Mouse (Mus musculus) small intestine, adult 2 months (tissue): ENCODE data around the gene Aida. TPM values are rescaled to one million over a fixed set of nuclear protein-coding genes. Genes with fewer than 3 reads are reported as not detected.

Source experiments
- H3K27ac ChIP-seq: fragments of 200-500 bp; 2 replicates; pipeline ENCODE4 v1.5.1; 2012; ENCODE audit warnings: low read depth, low read length, control low read depth, inconsistent platforms; ENCODE audit not compliant: insufficient read depth
- H3K27me3 ChIP-seq: fragments of 200-500 bp; 2 replicates; pipeline ENCODE4 v1.6.1; 2012; ENCODE audit warnings: mild to moderate bottlenecking, moderate library complexity, low read length, inconsistent platforms; ENCODE audit not compliant: control insufficient read depth, insufficient read depth
- H3K36me3 ChIP-seq: fragments of 200-500 bp; 2 replicates; pipeline ENCODE4 v1.6.1; 2012; ENCODE audit warnings: mild to moderate bottlenecking, low read length, control low read depth, inconsistent platforms; ENCODE audit not compliant: control insufficient read depth, insufficient read depth
- H3K4me1 ChIP-seq: fragments of 200-500 bp; 2 replicates; pipeline ENCODE4 v1.6.1; 2012; ENCODE audit warnings: low read length, inconsistent platforms, mixed read lengths; ENCODE audit not compliant: control insufficient read depth, insufficient read depth, insufficient read length
- H3K4me3 ChIP-seq: fragments of 200-500 bp; 2 replicates; pipeline ENCODE4 v1.5.1; 2012; ENCODE audit warnings: low read depth, mild to moderate bottlenecking, control low read depth, inconsistent platforms, low read length, moderate library complexity
- CTCF ChIP-seq: fragments of 200-500 bp; IDR thresholded peaks from 2 replicates; pipeline ENCODE4 v1.5.1; 2012; ENCODE audit warnings: low read depth, mild to moderate bottlenecking, control low read depth, inconsistent platforms, low read length, moderate library complexity, mixed read lengths; ENCODE audit not compliant: insufficient replicate concordance, insufficient read length; ENCODE audit errors: extremely low read depth
- POLR2A ChIP-seq: fragments of 200-500 bp; IDR thresholded peaks from 2 replicates; pipeline ENCODE4 v1.6.1; 2012; ENCODE audit warnings: low read depth, mild to moderate bottlenecking, control low read depth, inconsistent platforms, low read length, moderate library complexity
- WGBS: fragments of 180-500 bp; shearing (Covaris S2); methylation state at CpG from one replicate; pipeline ENCODE4 v1.1.7; 2018; 5-methylcytosine and 5-hydroxymethylcytosine counted together
- polyA plus RNA-seq: library from polyadenylated mRNA; depleted of rRNA; stranded (reverse); fragments of >200 nt; gene quantifications from 2 replicates; pipeline ENCODE4 v1.2.3, GENCODE M21; 2012

Gene Aida
- polyA plus RNA-seq, 1 experiment: 5.4 TPM

GRCm38 (mm10) chr1:183267666-183268065 lies 28.7 kb upstream of the Aida start:
- H3K27ac ChIP-seq: no peak overlapping the region
- H3K27me3 ChIP-seq: no peaks in the 10 kb centered on the region
- no peaks in the 10 kb centered on the region; the same call in 1 of the 2 replicates for H3K4me1 ChIP-seq
- TF ChIP-seq CTCF: no peak
- no peak for TF ChIP-seq POLR2A
- H3K36me3 ChIP-seq: no peaks in the 10 kb centered on the region
- 56% methylated on average over 6 of the region's 6 CpGs for WGBS
- no peak overlapping the region for H3K4me3 ChIP-seq

DNA sequence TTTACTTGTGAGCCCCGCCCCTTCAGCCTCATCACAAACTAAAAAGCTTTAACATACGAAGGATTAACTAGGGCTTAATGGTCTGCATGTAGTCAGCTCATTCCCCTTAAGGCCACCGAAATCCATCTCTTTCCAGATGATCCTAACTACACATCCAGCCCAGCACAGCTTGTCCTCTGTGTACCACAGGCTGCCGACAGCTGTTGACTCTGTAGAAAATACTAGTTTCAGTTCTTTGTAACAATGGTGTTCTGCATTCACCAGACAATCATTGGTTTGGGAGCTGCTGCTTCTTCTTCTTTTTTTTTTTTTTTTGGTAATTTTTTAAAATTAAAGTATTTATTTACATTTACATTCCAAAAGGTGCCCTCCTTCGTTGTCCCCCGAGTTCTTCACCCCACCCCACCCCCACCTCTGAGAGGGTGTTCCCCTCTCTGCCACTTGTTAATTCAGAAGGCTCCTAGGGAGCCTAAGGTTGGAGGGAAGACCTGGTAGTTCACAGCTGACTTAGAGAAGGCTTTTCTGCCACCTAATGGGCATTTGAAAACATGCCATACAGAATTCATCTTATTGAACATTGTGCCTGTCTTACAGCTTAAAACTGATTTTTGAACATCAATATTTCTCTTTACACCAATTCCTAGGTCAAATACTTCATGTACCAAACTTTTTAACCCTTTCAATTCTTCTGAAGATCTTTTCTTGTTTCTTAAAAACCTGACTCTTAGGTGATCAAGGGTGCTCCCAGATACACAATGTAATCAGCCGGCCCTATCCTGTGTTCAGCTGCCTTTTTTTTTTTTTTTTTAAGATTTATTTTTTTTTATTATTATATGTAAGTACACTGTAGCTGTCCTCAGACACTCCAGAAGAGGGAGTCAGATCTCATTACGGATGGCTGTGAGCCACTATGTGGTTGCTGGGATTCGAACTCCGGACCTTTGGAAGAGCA lies 23.2 kb upstream of the Aida start:
- Histone ChIP-seq H3K4me1 (no peaks in the 10 kb centered on the region; the same call in 1 of the 2 replicates), H3K4me3 (no peak overlapping the region), H3K36me3 (peaks cover 6% of the 10 kb centered on the region; the same call in 1 of the 2 replicates), H3K27me3 (no peaks in the 10 kb centered on the region), H3K27ac (no peak overlapping the region)
- WGBS: 49% methylated on average over 10 of the region's 10 CpGs
- TF ChIP-seq CTCF (peak; percentile 15; the same call in 1 of the 2 replicates), POLR2A (no peak)

DNA sequence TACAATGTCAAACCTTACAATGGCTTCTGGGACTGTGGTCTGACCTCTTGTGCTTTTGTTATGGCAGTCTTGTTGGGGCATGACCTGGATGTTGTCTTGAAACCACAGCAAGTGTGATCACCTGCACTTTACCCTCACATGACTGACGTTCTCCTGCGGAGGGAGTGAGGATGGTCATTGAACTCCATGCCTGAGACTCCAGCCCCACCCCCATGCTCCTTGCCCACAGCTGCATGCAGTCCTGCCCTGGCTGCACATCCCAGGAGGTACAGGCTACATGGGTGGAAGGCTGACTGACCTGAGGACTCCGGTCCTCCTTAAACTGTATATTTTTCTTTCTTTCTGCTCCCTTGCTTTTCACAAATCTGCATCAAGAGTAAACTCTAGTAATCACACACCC lies 22.0 kb upstream of the Aida start:
- H3K36me3 ChIP-seq: peaks cover 15% of the 10 kb centered on the region
- 39% methylated on average over 3 of the region's 3 CpGs for WGBS
- H3K27me3 ChIP-seq: no peaks in the 10 kb centered on the region
- TF ChIP-seq CTCF (no peak), POLR2A (no peak)
- no peak overlapping the region for H3K27ac ChIP-seq
- H3K4me3 ChIP-seq: no peak overlapping the region
- H3K4me1 ChIP-seq: no peaks in the 10 kb centered on the region; the same call in 1 of the 2 replicates

GRCm38 (mm10) chr1:183275763-183276162 lies 20.6 kb upstream of the Aida start:
- no peaks in the 10 kb centered on the region for H3K27me3 ChIP-seq
- peaks cover 25% of the 10 kb centered on the region for H3K36me3 ChIP-seq
- no peak overlapping the region for H3K27ac ChIP-seq
- H3K4me3 ChIP-seq: no peak overlapping the region
- 49% methylated on average over 5 of the region's 5 CpGs for WGBS
- no peaks in the 10 kb centered on the region; the same call in 1 of the 2 replicates for H3K4me1 ChIP-seq
- TF ChIP-seq POLR2A (no peak), CTCF (no peak)

DNA sequence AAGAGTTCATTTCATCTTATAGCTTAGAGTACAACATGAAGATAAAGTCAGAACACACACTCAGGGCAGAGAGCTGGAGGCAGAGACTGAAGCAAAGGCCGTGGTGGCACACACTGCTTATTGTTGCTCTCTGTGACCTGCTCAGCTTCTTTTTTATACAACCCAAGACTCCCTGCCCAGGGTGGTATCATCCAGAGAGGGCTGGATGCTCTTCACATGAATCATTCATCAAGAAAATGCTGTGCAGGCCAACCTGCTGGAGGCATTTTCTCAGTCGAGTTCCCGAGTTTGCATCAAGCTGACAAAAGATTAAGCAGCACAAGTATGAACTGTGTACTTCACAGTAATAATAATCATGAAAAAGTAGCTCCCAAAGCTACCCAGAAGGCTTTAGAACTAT lies 8.0 kb upstream of the Aida start:
- Histone ChIP-seq H3K4me3 (no peak overlapping the region), H3K36me3 (peaks cover 64% of the 10 kb centered on the region), H3K27me3 (no peaks in the 10 kb centered on the region), H3K4me1 (no peaks in the 10 kb centered on the region), H3K27ac (no peak overlapping the region)
- 86% methylated on average over 3 of the region's 3 CpGs for WGBS
- TF ChIP-seq POLR2A (no peak), CTCF (no peak)

DNA sequence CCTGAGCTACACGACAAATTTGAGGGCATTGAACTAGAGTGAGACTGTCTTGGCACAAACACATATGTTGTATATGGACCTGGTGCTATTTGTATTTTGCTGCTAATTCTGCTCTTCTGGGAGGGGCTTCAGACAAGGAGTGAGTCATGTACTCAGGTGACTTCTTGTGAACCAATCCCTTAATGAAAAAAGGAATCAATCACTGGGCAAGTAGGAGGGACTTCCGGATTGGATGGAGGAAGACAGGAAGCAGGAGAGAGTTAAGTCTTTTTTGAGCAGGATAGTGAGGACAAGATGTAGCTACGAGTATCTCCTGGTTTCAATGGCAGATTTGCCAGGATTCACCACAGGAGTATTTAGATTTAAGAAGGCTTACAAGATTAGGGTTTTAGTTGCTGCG lies 6.8 kb upstream of the Aida start:
- H3K27ac ChIP-seq: no peak overlapping the region
- H3K4me1 ChIP-seq: no peaks in the 10 kb centered on the region
- H3K36me3 ChIP-seq: peaks cover 59% of the 10 kb centered on the region
- TF ChIP-seq POLR2A (no peak), CTCF (no peak)
- no peaks in the 10 kb centered on the region for H3K27me3 ChIP-seq
- no peak overlapping the region for H3K4me3 ChIP-seq
- WGBS: 90% methylated on average over 4 of the region's 4 CpGs

GRCm38 (mm10) chr1:183296877-183297383 lies 540 bp downstream of the Aida start, which contains the start of gene Brox:
Brox (minus strand) TSS chr1:183297269.
- peak; percentile 82 for TF ChIP-seq POLR2A
- no peak for TF ChIP-seq CTCF
- WGBS: under 1% methylated on average over 39 of the region's 39 CpGs

DNA sequence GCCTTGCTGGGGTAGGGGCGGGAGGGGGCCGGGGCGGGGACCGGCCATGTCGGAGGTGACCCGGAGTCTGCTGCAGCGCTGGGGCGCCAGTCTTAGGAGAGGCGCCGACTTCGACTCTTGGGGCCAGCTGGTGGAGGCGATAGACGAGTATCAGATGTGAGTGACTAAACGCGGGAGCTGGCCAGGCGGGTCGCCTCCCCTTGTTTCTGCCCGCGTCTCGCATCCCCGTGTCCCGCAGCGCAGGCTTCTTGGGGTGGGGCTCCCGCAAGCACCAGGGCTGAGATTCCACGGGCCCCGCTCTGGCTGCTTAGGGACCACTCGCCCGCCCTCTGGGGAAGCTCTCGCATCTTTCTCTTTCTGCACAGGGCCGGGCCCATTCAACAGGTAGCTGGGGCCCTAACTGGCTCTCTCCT lies 1.1 kb downstream of the Aida start:
- Histone ChIP-seq H3K4me3 (peak overlapping the region; percentile 86), H3K27ac (peak overlapping the region; percentile 23), H3K4me1 (no peaks in the 10 kb centered on the region), H3K36me3 (peaks cover 10% of the 10 kb centered on the region), H3K27me3 (no peaks in the 10 kb centered on the region)
- TF ChIP-seq POLR2A: no peak
- TF ChIP-seq CTCF: no peak
- WGBS: under 1% methylated on average over 30 of the region's 30 CpGs

More at GRCm38 (mm10) chr1:183296877-183297383, 540 bp downstream of the Aida start, which contains the start of gene Brox:
- peaks cover 13% of the 10 kb centered on the region for H3K36me3 ChIP-seq
- no peaks in the 10 kb centered on the region for H3K27me3 ChIP-seq
- peak within 1 kb of the TSS; percentile 78 for H3K27ac ChIP-seq
- no peaks in the 10 kb centered on the region for H3K4me1 ChIP-seq
- H3K4me3 ChIP-seq: peak within 1 kb of the TSS; percentile 86
